Mouse (Mus musculus): ENCODE measurements around the gene Nfkbib. TPM values are rescaled to one million over a fixed set of nuclear protein-coding genes. Genes with fewer than 3 reads are reported as not detected.

Gene Nfkbib
- polyA plus RNA-seq, 1 experiment from 2014 or later, result 62.1 TPM

DNA sequence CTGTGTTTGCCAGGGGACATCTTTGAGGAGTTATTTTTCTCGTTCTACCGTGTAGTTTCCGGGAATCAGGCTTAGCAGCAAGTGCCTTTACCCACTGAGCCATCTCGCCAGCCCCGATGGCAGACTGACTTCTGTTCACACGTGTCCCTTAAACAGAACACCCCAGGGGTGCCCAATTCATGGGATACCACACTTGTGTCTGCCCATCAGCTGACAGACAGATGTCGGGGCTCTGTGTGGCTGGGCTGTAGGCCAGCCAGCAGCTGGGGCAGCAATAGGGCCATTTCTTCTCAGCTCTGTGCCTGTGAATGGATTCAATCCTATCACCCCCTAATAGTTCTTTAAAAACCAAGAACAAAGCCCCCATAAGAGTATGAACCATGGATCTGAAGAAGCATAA lies 7.8 kb upstream of the Nfkbib start:
- Histone ChIP-seq H3K4me3 (replicated peaks; ENCODE audit: low read length) (no peak overlapping the region), H3K27ac (ENCODE audit: low read length) (no peak overlapping the region), H3K27me3 (replicated peaks; ENCODE audit: control insufficient read depth, insufficient read depth, low read length) (no peaks in the 10 kb centered on the region), H3K9me3 (ENCODE audit: control insufficient read depth, low read length) (no peaks in the 10 kb centered on the region), H3K4me2 (ENCODE audit: low read length) (no peak overlapping the region), H3K36me3 (ENCODE audit: control insufficient read depth, insufficient read depth) (peaks cover 7% of the 10 kb centered on the region; the same call in 1 of the 2 replicates), H3K9ac (replicated peaks; ENCODE audit: low read depth, low read length) (no peak overlapping the region), H3K4me1 (replicated peaks; ENCODE audit: control insufficient read depth, insufficient read depth, low read length) (peaks cover under 1% of the 10 kb centered on the region)
- no peak for ATAC-seq
- WGBS, result 79% methylated on average over 7 of the region's 7 CpGs

- no peak overlapping the region for H3K4me2 ChIP-seq (ENCODE audit: low read length)
- no peak overlapping the region for H3K27ac ChIP-seq (ENCODE audit: low read length)
- H3K4me3 ChIP-seq (replicated peaks; ENCODE audit: low read length), result no peak overlapping the region
- 69% methylated on average over 12 of the region's 12 CpGs for WGBS
- no peaks in the 10 kb centered on the region for H3K4me1 ChIP-seq (replicated peaks; ENCODE audit: control insufficient read depth, insufficient read depth, low read length)
- H3K27me3 ChIP-seq (replicated peaks; ENCODE audit: control insufficient read depth, insufficient read depth, low read length), result no peaks in the 10 kb centered on the region
- H3K9me3 ChIP-seq (ENCODE audit: control insufficient read depth, low read length), result no peaks in the 10 kb centered on the region
- no peak for ATAC-seq
- peaks cover 7% of the 10 kb centered on the region; the same call in 1 of the 2 replicates for H3K36me3 ChIP-seq (ENCODE audit: control insufficient read depth, insufficient read depth)
- H3K9ac ChIP-seq (replicated peaks; ENCODE audit: low read depth, low read length), result no peak overlapping the region
Measured at GRCm38 (mm10) chr7:28774164-28774563, 6.9 kb upstream of the Nfkbib start.

- Histone ChIP-seq H3K27me3 (replicated peaks; ENCODE audit: control insufficient read depth, insufficient read depth, low read length) (no peaks in the 10 kb centered on the region), H3K27ac (ENCODE audit: low read length) (no peak overlapping the region), H3K36me3 (ENCODE audit: control insufficient read depth, insufficient read depth) (peaks cover 7% of the 10 kb centered on the region; the same call in 1 of the 2 replicates), H3K4me3 (replicated peaks; ENCODE audit: low read length) (no peak overlapping the region), H3K9me3 (ENCODE audit: control insufficient read depth, low read length) (no peaks in the 10 kb centered on the region), H3K9ac (replicated peaks; ENCODE audit: low read depth, low read length) (no peak overlapping the region), H3K4me1 (replicated peaks; ENCODE audit: control insufficient read depth, insufficient read depth, low read length) (no peaks in the 10 kb centered on the region), H3K4me2 (ENCODE audit: low read length) (no peak overlapping the region)
- WGBS, result 87% methylated on average over 3 of the region's 3 CpGs
- ATAC-seq, result no peak
Measured at GRCm38 (mm10) chr7:28773163-28773562, 5.9 kb upstream of the Nfkbib start.

GRCm38 (mm10) chr7:28771867-28772266 lies 4.6 kb upstream of the Nfkbib start:
- Histone ChIP-seq H3K36me3 (ENCODE audit: control insufficient read depth, insufficient read depth) (0 out of 2 replicates have a peak, but pooled peaks cover under 1% of the 10 kb centered on the region), H3K4me1 (replicated peaks; ENCODE audit: control insufficient read depth, insufficient read depth, low read length) (peaks cover 9% of the 10 kb centered on the region), H3K4me3 (replicated peaks; ENCODE audit: low read length) (no peak overlapping the region), H3K27ac (ENCODE audit: low read length) (no peak overlapping the region), H3K4me2 (ENCODE audit: low read length) (no peak overlapping the region), H3K9ac (replicated peaks; ENCODE audit: low read depth, low read length) (no peak overlapping the region), H3K27me3 (replicated peaks; ENCODE audit: control insufficient read depth, insufficient read depth, low read length) (no peaks in the 10 kb centered on the region), H3K9me3 (ENCODE audit: control insufficient read depth, low read length) (no peaks in the 10 kb centered on the region)
- ATAC-seq, result no peak
- 83% methylated on average over 11 of the region's 11 CpGs for WGBS

GRCm38 (mm10) chr7:28770309-28770708 lies 3.0 kb upstream of the Nfkbib start:
- no peaks in the 10 kb centered on the region for H3K36me3 ChIP-seq (ENCODE audit: control insufficient read depth, insufficient read depth)
- H3K27ac ChIP-seq (ENCODE audit: low read length), result no peak overlapping the region
- no peak overlapping the region for H3K4me2 ChIP-seq (ENCODE audit: low read length)
- no peak for ATAC-seq
- WGBS, result 93% methylated on average over 3 of the region's 3 CpGs
- H3K27me3 ChIP-seq (replicated peaks; ENCODE audit: control insufficient read depth, insufficient read depth, low read length), result no peaks in the 10 kb centered on the region
- no peak overlapping the region for H3K9ac ChIP-seq (replicated peaks; ENCODE audit: low read depth, low read length)
- no peaks in the 10 kb centered on the region for H3K9me3 ChIP-seq (ENCODE audit: control insufficient read depth, low read length)
- no peak overlapping the region for H3K4me3 ChIP-seq (replicated peaks; ENCODE audit: low read length)
- H3K4me1 ChIP-seq (replicated peaks; ENCODE audit: control insufficient read depth, insufficient read depth, low read length), result peaks cover 16% of the 10 kb centered on the region

- H3K9me3 ChIP-seq (ENCODE audit: control insufficient read depth, low read length), result no peaks in the 10 kb centered on the region
- no peaks in the 10 kb centered on the region for H3K36me3 ChIP-seq (ENCODE audit: control insufficient read depth, insufficient read depth)
- ATAC-seq, result no peak
- H3K4me2 ChIP-seq (ENCODE audit: low read length), result no peak overlapping the region
- 88% methylated on average over 9 of the region's 9 CpGs for WGBS
- H3K4me1 ChIP-seq (replicated peaks; ENCODE audit: control insufficient read depth, insufficient read depth, low read length), result peaks cover 19% of the 10 kb centered on the region
- no peak overlapping the region for H3K27ac ChIP-seq (ENCODE audit: low read length)
- H3K27me3 ChIP-seq (replicated peaks; ENCODE audit: control insufficient read depth, insufficient read depth, low read length), result no peaks in the 10 kb centered on the region
- no peak overlapping the region for H3K9ac ChIP-seq (replicated peaks; ENCODE audit: low read depth, low read length)
- no peak overlapping the region for H3K4me3 ChIP-seq (replicated peaks; ENCODE audit: low read length)
Measured at GRCm38 (mm10) chr7:28769414-28769958, 2.2 kb upstream of the Nfkbib start.

DNA sequence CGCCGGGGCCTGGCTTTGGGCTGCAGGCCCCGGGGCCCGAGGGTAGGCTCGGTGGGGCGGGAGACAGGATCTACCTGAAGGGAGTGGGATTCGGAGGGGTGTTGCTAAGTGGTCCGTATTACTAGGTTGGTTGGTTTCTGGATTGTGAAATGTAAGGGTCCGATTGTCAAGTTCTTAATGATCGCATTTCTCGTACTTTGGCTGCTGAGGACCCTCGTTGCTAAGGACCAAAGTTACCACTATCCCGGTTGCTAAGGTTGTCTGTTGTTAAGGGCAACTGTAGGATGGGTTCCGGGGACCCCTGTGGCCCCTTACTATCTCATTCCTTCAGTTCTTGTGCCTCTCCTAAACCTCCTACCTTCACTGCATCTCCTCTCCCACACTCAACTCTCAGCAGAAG lies 402 bp downstream of the Nfkbib start:
- no peak overlapping the region for H3K27ac ChIP-seq (ENCODE audit: low read length)
- peak overlapping the region; percentile 76 for H3K9ac ChIP-seq (replicated peaks; ENCODE audit: low read depth, low read length)
- H3K4me2 ChIP-seq (ENCODE audit: low read length), result peak overlapping the region; percentile 83
- peaks cover 19% of the 10 kb centered on the region for H3K4me1 ChIP-seq (replicated peaks; ENCODE audit: control insufficient read depth, insufficient read depth, low read length)
- WGBS, result 2% methylated on average over 14 of the region's 14 CpGs
- no peaks in the 10 kb centered on the region for H3K27me3 ChIP-seq (replicated peaks; ENCODE audit: control insufficient read depth, insufficient read depth, low read length)
- no peaks in the 10 kb centered on the region; the same call in 1 of the 2 replicates for H3K36me3 ChIP-seq (ENCODE audit: control insufficient read depth, insufficient read depth)
- peak; percentile 6 for ATAC-seq
- no peaks in the 10 kb centered on the region for H3K9me3 ChIP-seq (ENCODE audit: control insufficient read depth, low read length)
- H3K4me3 ChIP-seq (replicated peaks; ENCODE audit: low read length), result peak overlapping the region; percentile 86

- no peaks in the 10 kb centered on the region for H3K27me3 ChIP-seq (replicated peaks; ENCODE audit: control insufficient read depth, insufficient read depth, low read length)
- H3K9me3 ChIP-seq (ENCODE audit: control insufficient read depth, low read length), result no peaks in the 10 kb centered on the region
- peak within 1 kb of the TSS; percentile 86 for H3K4me3 ChIP-seq (replicated peaks; ENCODE audit: low read length)
- H3K4me1 ChIP-seq (replicated peaks; ENCODE audit: control insufficient read depth, insufficient read depth, low read length), result peaks cover 19% of the 10 kb centered on the region
- ATAC-seq, result peak; percentile 99
- under 1% methylated on average over 45 of the region's 45 CpGs for WGBS
- H3K9ac ChIP-seq (replicated peaks; ENCODE audit: low read depth, low read length), result peak within 1 kb of the TSS; percentile 79
- H3K4me2 ChIP-seq (ENCODE audit: low read length), result peak within 1 kb of the TSS; percentile 83
- no peak within 1 kb of the TSS for H3K27ac ChIP-seq (ENCODE audit: low read length)
- H3K36me3 ChIP-seq (ENCODE audit: control insufficient read depth, insufficient read depth), result peaks cover 4% of the 10 kb centered on the region; the same call in 1 of the 2 replicates
Measured at GRCm38 (mm10) chr7:28766173-28766879, 986 bp downstream of the Nfkbib start, which contains the start of gene Sirt2. TSS of gene Sirt2 (plus strand) at chr7:28766735.

GRCm38 (mm10) chr7:28765211-28765610 lies 2.1 kb downstream of the Nfkbib start:
- Histone ChIP-seq H3K27ac (ENCODE audit: low read length) (no peak overlapping the region), H3K4me1 (replicated peaks; ENCODE audit: control insufficient read depth, insufficient read depth, low read length) (peaks cover 19% of the 10 kb centered on the region), H3K36me3 (ENCODE audit: control insufficient read depth, insufficient read depth) (peaks cover 7% of the 10 kb centered on the region; the same call in 1 of the 2 replicates), H3K9ac (replicated peaks; ENCODE audit: low read depth, low read length) (no peak overlapping the region), H3K27me3 (replicated peaks; ENCODE audit: control insufficient read depth, insufficient read depth, low read length) (no peaks in the 10 kb centered on the region), H3K4me2 (ENCODE audit: low read length) (peak overlapping the region; percentile 73), H3K9me3 (ENCODE audit: control insufficient read depth, low read length) (no peaks in the 10 kb centered on the region), H3K4me3 (replicated peaks; ENCODE audit: low read length) (no peak overlapping the region)
- no peak for ATAC-seq
- WGBS, result 89% methylated on average over 6 of the region's 6 CpGs

All from forebrain, embryonic 16.5 days (tissue).